Mouse (Mus musculus): ENCODE measurements at regions not wholly inside any gene's neighbourhood (a gene's known extent, or its start where the extent isn't known, plus 50 kb on each side); places are given as distances from the start of the nearest gene placed in this dataset.

- no peaks in the 10 kb centered on the region for H3K4me1 ChIP-seq (ENCODE audit: control insufficient read depth, insufficient read depth, low read length)
- 83% methylated on average over 13 of the region's 13 CpGs for WGBS
- no peak overlapping the region for H3K4me2 ChIP-seq (ENCODE audit: low read length)
- no peak overlapping the region for H3K4me3 ChIP-seq (replicated peaks; ENCODE audit: low read depth, low read length)
- no peak for DNase-seq
- no peaks in the 10 kb centered on the region for H3K27me3 ChIP-seq (ENCODE audit: control insufficient read depth, insufficient read depth, low read length)
- no peaks in the 10 kb centered on the region for H3K9me3 ChIP-seq (ENCODE audit: control insufficient read depth, low read length)
- no peaks in the 10 kb centered on the region for H3K36me3 ChIP-seq (ENCODE audit: control insufficient read depth, insufficient read depth, low read length)
- no peak for ATAC-seq (ENCODE audit: low FRiP score, low TSS enrichment)
- no peak overlapping the region for H3K27ac ChIP-seq (replicated peaks; ENCODE audit: low read depth, low read length)
- H3K9ac ChIP-seq (replicated peaks; ENCODE audit: low read length), result no peak overlapping the region
These were observed 92.8 kb upstream of the Serbp1 start for GRCm38 (mm10) chr6:67144946-67145716.

- Histone ChIP-seq H3K9me3 (ENCODE audit: control insufficient read depth, low read length) (no peaks in the 10 kb centered on the region), H3K36me3 (ENCODE audit: control insufficient read depth, insufficient read depth, low read length) (no peaks in the 10 kb centered on the region), H3K4me2 (ENCODE audit: low read length) (no peak overlapping the region), H3K4me1 (ENCODE audit: control insufficient read depth, insufficient read depth, low read length) (no peaks in the 10 kb centered on the region), H3K27me3 (ENCODE audit: control insufficient read depth, insufficient read depth, low read length) (no peaks in the 10 kb centered on the region), H3K27ac (replicated peaks; ENCODE audit: low read depth, low read length) (no peak overlapping the region), H3K9ac (replicated peaks; ENCODE audit: low read length) (no peak overlapping the region), H3K4me3 (replicated peaks; ENCODE audit: low read depth, low read length) (no peak overlapping the region)
- ATAC-seq (ENCODE audit: low FRiP score, low TSS enrichment) (no peak), DNase-seq (peak; percentile 31)
- WGBS, result 39% methylated on average over 4 of the region's 4 CpGs
These were observed 95.8 kb upstream of the Serbp1 start for GRCm38 (mm10) chr6:67142179-67142578.

- ATAC-seq (ENCODE audit: low FRiP score, low TSS enrichment), result no peak
- Histone ChIP-seq H3K27ac (replicated peaks; ENCODE audit: low read depth, low read length) (no peak overlapping the region), H3K9ac (replicated peaks; ENCODE audit: low read length) (no peak overlapping the region), H3K27me3 (ENCODE audit: control insufficient read depth, insufficient read depth, low read length) (no peaks in the 10 kb centered on the region), H3K36me3 (ENCODE audit: control insufficient read depth, insufficient read depth, low read length) (no peaks in the 10 kb centered on the region), H3K4me2 (ENCODE audit: low read length) (no peak overlapping the region), H3K9me3 (ENCODE audit: control insufficient read depth, low read length) (no peaks in the 10 kb centered on the region), H3K4me1 (ENCODE audit: control insufficient read depth, insufficient read depth, low read length) (no peaks in the 10 kb centered on the region), H3K4me3 (replicated peaks; ENCODE audit: low read depth, low read length) (no peak overlapping the region)
- WGBS, result 85% methylated on average over 6 of the region's 6 CpGs
- DNase-seq, result no peak
These were observed 97.2 kb upstream of the Serbp1 start for GRCm38 (mm10) chr6:67140645-67141250.

- no peak overlapping the region for H3K4me3 ChIP-seq (replicated peaks; ENCODE audit: low read depth, low read length)
- H3K36me3 ChIP-seq (ENCODE audit: control insufficient read depth, insufficient read depth, low read length), result no peaks in the 10 kb centered on the region
- H3K27ac ChIP-seq (replicated peaks; ENCODE audit: low read depth, low read length), result no peak overlapping the region
- no peak for ATAC-seq (ENCODE audit: low FRiP score, low TSS enrichment)
- no peak overlapping the region for H3K9ac ChIP-seq (replicated peaks; ENCODE audit: low read length)
- 95% methylated on average over 3 of the region's 3 CpGs for WGBS
- H3K4me2 ChIP-seq (ENCODE audit: low read length), result no peak overlapping the region
- no peaks in the 10 kb centered on the region for H3K4me1 ChIP-seq (ENCODE audit: control insufficient read depth, insufficient read depth, low read length)
- no peak for DNase-seq
- no peaks in the 10 kb centered on the region for H3K27me3 ChIP-seq (ENCODE audit: control insufficient read depth, insufficient read depth, low read length)
- no peaks in the 10 kb centered on the region for H3K9me3 ChIP-seq (ENCODE audit: control insufficient read depth, low read length)
These were observed 99.0 kb upstream of the Serbp1 start for GRCm38 (mm10) chr6:67139012-67139375.

- H3K27me3 ChIP-seq (ENCODE audit: control insufficient read depth, insufficient read depth, low read length), result no peaks in the 10 kb centered on the region
- no peaks in the 10 kb centered on the region for H3K9me3 ChIP-seq (ENCODE audit: control insufficient read depth, low read length)
- DNase-seq (no peak), ATAC-seq (ENCODE audit: low FRiP score, low TSS enrichment) (no peak)
- 75% methylated on average over 13 of the region's 13 CpGs for WGBS
- H3K4me3 ChIP-seq (replicated peaks; ENCODE audit: low read depth, low read length), result no peak overlapping the region
- no peak overlapping the region for H3K27ac ChIP-seq (replicated peaks; ENCODE audit: low read depth, low read length)
- H3K36me3 ChIP-seq (ENCODE audit: control insufficient read depth, insufficient read depth, low read length), result no peaks in the 10 kb centered on the region
- H3K9ac ChIP-seq (replicated peaks; ENCODE audit: low read length), result no peak overlapping the region
- no peaks in the 10 kb centered on the region for H3K4me1 ChIP-seq (ENCODE audit: control insufficient read depth, insufficient read depth, low read length)
- H3K4me2 ChIP-seq (ENCODE audit: low read length), result no peak overlapping the region
These were observed 99.5 kb upstream of the Serbp1 start for GRCm38 (mm10) chr6:67138302-67139011.

- Histone ChIP-seq H3K36me3 (ENCODE audit: control insufficient read depth, insufficient read depth, low read length) (no peaks in the 10 kb centered on the region), H3K4me1 (ENCODE audit: control insufficient read depth, insufficient read depth, low read length) (no peaks in the 10 kb centered on the region), H3K27ac (replicated peaks; ENCODE audit: low read depth, low read length) (no peak overlapping the region), H3K9me3 (ENCODE audit: control insufficient read depth, low read length) (no peaks in the 10 kb centered on the region), H3K9ac (replicated peaks; ENCODE audit: low read length) (no peak overlapping the region), H3K27me3 (ENCODE audit: control insufficient read depth, insufficient read depth, low read length) (no peaks in the 10 kb centered on the region), H3K4me2 (ENCODE audit: low read length) (no peak overlapping the region), H3K4me3 (replicated peaks; ENCODE audit: low read depth, low read length) (no peak overlapping the region)
- 78% methylated on average over 4 of the region's 4 CpGs for WGBS
- ATAC-seq (ENCODE audit: low FRiP score, low TSS enrichment), result no peak
- no peak for DNase-seq
These were observed 100.2 kb upstream of the Gadd45a start for GRCm38 (mm10) chr6:67137482-67137881.

GRCm38 (mm10) chr6:67134915-67135314 is 97.7 kb upstream of the Gadd45a start:
- DNase-seq (no peak), ATAC-seq (ENCODE audit: low FRiP score, low TSS enrichment) (no peak)
- Histone ChIP-seq H3K27me3 (ENCODE audit: control insufficient read depth, insufficient read depth, low read length) (no peaks in the 10 kb centered on the region), H3K4me2 (ENCODE audit: low read length) (no peak overlapping the region), H3K9me3 (ENCODE audit: control insufficient read depth, low read length) (no peaks in the 10 kb centered on the region), H3K27ac (replicated peaks; ENCODE audit: low read depth, low read length) (no peak overlapping the region), H3K4me1 (ENCODE audit: control insufficient read depth, insufficient read depth, low read length) (no peaks in the 10 kb centered on the region), H3K4me3 (replicated peaks; ENCODE audit: low read depth, low read length) (no peak overlapping the region), H3K36me3 (ENCODE audit: control insufficient read depth, insufficient read depth, low read length) (no peaks in the 10 kb centered on the region), H3K9ac (replicated peaks; ENCODE audit: low read length) (no peak overlapping the region)
- 85% methylated on average over 1 of the region's 1 CpGs for WGBS

- Histone ChIP-seq H3K4me2 (ENCODE audit: low read length) (no peak overlapping the region), H3K9ac (replicated peaks; ENCODE audit: low read length) (no peak overlapping the region), H3K4me1 (ENCODE audit: control insufficient read depth, insufficient read depth, low read length) (no peaks in the 10 kb centered on the region), H3K36me3 (ENCODE audit: control insufficient read depth, insufficient read depth, low read length) (no peaks in the 10 kb centered on the region), H3K9me3 (ENCODE audit: control insufficient read depth, low read length) (no peaks in the 10 kb centered on the region), H3K4me3 (replicated peaks; ENCODE audit: low read depth, low read length) (no peak overlapping the region), H3K27me3 (ENCODE audit: control insufficient read depth, insufficient read depth, low read length) (no peaks in the 10 kb centered on the region), H3K27ac (replicated peaks; ENCODE audit: low read depth, low read length) (no peak overlapping the region)
- WGBS, result 70% methylated on average over 11 of the region's 11 CpGs
- ATAC-seq (ENCODE audit: low FRiP score, low TSS enrichment) (no peak), DNase-seq (no peak)
These were observed 93.5 kb upstream of the Gadd45a start for GRCm38 (mm10) chr6:67130540-67131301.

All from midbrain, embryonic 14.5 days (tissue).